Mouse (Mus musculus) MEL (cell line): ENCODE measurements around the gene Fbxl15.

ENCODE experiments used
- CTCF ChIP-seq, 3 experiments: IDR thresholded peaks in 2 of 3; conservative IDR thresholded peaks in 1 of 3; 2 replicates each; pipeline ENCODE4 v1.5.1; 2011 to 2012; ENCODE audit warnings: low read length in 3 of 3, low read depth in 2 of 3, mild to moderate bottlenecking in 2 of 3, improper control_type of control experiment in 1 of 3, inconsistent platforms in 1 of 3, mixed read lengths in 1 of 3, moderate library complexity in 1 of 3; ENCODE audit not compliant: control insufficient read depth in 1 of 3, insufficient read depth in 1 of 3, poor library complexity in 1 of 3, severe bottlenecking in 1 of 3
- EP300 ChIP-seq, 2 experiments: IDR thresholded peaks; 2 replicates each; pipeline ENCODE4 v1.6.1; 2011; ENCODE audit warnings: improper control_type of control experiment in 2 of 2, low read length in 2 of 2, low read depth in 1 of 2, mild to moderate bottlenecking in 1 of 2
- GATA1 ChIP-seq: IDR thresholded peaks from 2 replicates; pipeline ENCODE4 v1.6.1; 2011; ENCODE audit warnings: low read depth, low read length, improper control_type of control experiment
- MAX ChIP-seq: IDR thresholded peaks from 2 replicates; pipeline ENCODE4 v1.6.1; 2011; ENCODE audit warnings: low read length, improper control_type of control experiment
- NRF1 ChIP-seq: IDR thresholded peaks from 2 replicates; pipeline ENCODE4 v1.6.1; 2014; ENCODE audit warnings: low read depth, mild to moderate bottlenecking, inconsistent platforms, low read length, improper control_type of control experiment, moderate library complexity; ENCODE audit not compliant: poor library complexity, insufficient read depth, severe bottlenecking
- POLR2A ChIP-seq, 2 experiments: IDR thresholded peaks; 2 replicates each; pipeline ENCODE4 v1.6.1; 2011 to 2012; ENCODE audit warnings: low read length in 2 of 2, mild to moderate bottlenecking in 2 of 2, control low read depth in 1 of 2, improper control_type of control experiment in 1 of 2, low read depth in 1 of 2, moderate library complexity in 1 of 2; ENCODE audit not compliant: control insufficient read depth in 1 of 2, insufficient read depth in 1 of 2, poor library complexity in 1 of 2
- POLR2AphosphoS2 ChIP-seq: IDR thresholded peaks from 2 replicates; pipeline ENCODE4 v1.6.1; 2011; ENCODE audit warnings: low read length, improper control_type of control experiment

DNA sequence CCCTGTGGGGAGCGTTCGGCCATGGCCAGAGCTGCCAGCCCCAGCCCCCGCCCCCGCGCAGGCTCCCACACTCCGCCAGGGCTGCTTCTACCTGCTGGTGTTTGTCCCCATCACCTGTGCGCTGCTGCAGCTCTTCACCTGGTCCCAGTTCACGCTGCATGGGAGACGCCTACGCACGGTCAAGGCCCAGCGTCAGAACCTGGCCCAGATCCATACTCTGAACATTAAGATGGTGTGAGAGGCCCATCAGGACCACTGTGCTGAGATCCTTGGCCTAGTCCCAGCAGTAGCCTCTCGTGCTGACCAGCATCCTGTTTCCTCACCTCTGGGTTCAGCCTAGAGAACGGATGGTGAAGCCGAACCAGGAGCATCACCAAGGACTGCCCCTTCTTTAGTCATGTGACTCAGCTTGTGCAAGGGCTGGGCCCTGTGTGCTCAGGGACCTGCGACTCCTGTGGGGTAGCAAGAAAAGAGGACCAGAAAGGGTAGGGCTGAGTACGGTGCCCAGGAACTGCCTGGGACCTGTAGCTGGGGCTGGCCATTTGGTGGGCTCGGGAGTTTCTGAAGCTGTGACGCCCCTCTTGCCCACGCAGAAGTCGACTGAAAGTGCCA, 46.6 kb downstream of the Fbxl15 start:
- no peak for TF ChIP-seq GATA1
- TF ChIP-seq POLR2AphosphoS2: no peak
- no peak for TF ChIP-seq CTCF (IDR thresholded peaks at IDR 0.05 in 2 of 3, conservative IDR thresholded peaks at IDR 0.05 in 1 of 3; ENCODE audit: control insufficient read depth in 1 of 3, insufficient read depth in 1 of 3, low read depth in 2 of 3, low read length in 3 of 3, poor library complexity in 1 of 3, severe bottlenecking in 1 of 3)
- no peak for TF ChIP-seq EP300 (IDR thresholded peaks at IDR 0.05; ENCODE audit: low read depth in 1 of 2, low read length in 2 of 2)
- TF ChIP-seq POLR2A (IDR thresholded peaks at IDR 0.05; ENCODE audit: control insufficient read depth in 1 of 2, insufficient read depth in 1 of 2, low read depth in 1 of 2, low read length in 2 of 2, poor library complexity in 1 of 2): 0 out of 4 replicates have a peak, but pooled peaks of 1 of the 2 experiments have one; percentile 7
- TF ChIP-seq NRF1: no peak
- no peak for TF ChIP-seq MAX
